Mouse (Mus musculus): ENCODE data around the gene Eef2kmt. TPM values are rescaled to one million over a fixed set of nuclear protein-coding genes. Genes with fewer than 3 reads are reported as not detected.

Eef2kmt gene
- polyA plus RNA-seq (2015; fragmentation: Nextera tagmentation; extraction: Ambion mirVana), result 26.6 and 27.1 TPM in 2 replicates

DNA sequence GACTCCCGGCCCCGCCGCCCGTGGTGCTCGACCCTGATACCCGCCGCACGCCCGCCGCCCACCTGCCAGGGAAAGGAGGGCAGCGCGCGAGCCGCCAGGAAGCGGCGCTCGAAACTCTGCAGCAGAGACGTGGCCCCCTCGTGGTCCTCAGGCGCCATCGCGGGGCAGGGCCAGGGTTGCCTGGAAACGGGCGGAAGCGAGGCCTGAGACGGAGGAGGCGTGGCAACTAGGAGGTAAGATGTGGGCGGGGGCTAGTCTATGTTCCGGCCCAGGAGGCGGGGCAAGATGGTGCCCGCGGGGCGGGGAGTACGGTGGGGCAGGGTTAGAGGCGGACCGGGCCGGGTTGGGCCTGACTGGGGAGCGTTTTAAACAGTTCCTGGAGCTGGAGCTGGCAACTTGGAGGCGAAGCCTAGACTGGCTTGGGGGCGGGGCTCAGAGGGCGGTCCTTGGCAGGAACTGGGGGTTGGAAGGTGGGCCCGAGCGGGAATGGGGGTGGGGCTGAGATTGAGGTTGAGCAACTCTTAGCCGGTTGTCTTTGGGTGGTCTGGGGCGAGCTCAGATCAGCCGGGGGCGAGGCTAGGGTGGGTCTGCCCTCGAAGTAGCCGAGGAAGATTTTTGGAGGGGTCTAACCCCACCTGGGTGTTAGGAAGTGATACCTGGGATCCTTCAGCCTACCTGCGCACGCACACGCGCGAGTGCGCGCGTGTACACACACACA, at the start of gene Eef2kmt:
Gene Eef2kmt (minus strand): TSS at position 205 of the 718 bp plus-strand sequence.

DNA sequence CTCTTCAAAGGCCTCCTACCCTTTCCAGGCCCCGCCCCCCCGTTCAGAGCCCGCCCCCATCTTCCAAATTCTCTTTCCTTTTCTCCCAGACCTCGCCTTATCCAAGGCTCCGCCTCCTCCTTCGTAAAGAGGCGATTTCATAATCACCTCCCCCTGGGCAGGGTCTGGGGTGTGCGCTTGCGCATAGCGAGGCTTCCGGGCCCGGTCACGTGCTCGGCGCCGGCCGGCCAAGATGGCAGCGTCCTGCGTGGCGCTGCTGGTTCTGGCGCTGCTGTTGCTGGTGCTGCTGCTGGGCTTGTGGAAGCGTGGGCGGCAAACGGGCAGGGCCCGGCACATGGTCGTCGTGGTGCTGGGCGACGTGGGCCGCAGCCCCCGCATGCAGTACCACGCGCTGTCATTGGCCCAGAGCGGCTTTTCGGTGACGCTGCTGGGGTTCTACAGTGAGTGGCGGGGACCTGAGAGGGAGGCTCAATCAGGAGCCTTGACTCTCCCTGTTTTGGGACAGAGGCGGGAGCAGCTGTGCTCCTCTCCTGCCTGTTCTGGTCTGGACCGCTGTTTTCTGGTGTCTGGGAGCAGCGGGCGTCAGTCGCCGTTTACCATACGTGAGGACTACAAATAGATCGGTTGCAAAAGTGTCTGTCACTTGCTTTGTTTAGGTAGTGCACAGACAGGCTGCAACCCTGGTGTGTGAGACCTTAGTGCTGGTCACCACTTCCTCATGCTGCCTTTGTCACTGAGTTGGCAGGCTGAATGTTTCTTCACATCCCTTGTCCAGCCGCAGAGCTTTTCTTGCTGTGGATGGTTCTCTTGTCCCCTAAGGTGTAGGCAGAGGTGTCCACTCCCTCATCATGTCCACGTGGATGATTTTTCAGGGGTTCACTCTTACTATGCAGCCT, 22.1 kb downstream of the Eef2kmt start, which contains the start of gene Alg1:
Gene Alg1 (plus strand): TSS at position 204 of the 896 bp plus-strand sequence.

DNA sequence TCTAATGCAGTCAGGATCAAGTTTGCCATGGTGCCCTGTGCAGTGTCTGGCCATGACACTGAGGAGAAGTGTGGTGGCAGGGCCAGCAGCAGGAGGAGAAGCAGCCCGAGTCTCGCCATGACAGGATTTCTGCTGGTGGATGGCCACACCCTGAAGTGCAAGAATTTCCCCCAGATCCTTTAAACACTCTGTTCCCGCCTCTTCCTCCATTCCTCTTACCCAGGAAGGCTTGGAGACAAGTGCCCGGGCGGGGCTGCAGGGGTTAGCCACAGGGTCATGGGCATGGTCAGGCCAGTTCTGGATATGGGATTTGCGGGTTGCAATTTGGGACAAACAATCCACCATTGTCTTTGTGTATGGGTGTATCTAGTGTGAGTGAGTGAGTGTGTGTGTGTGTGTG, 33.6 kb downstream of the Eef2kmt start, which contains the start of gene AU021092:
Gene AU021092 (minus strand): TSS at position 160 of the 400 bp plus-strand sequence.

DNA sequence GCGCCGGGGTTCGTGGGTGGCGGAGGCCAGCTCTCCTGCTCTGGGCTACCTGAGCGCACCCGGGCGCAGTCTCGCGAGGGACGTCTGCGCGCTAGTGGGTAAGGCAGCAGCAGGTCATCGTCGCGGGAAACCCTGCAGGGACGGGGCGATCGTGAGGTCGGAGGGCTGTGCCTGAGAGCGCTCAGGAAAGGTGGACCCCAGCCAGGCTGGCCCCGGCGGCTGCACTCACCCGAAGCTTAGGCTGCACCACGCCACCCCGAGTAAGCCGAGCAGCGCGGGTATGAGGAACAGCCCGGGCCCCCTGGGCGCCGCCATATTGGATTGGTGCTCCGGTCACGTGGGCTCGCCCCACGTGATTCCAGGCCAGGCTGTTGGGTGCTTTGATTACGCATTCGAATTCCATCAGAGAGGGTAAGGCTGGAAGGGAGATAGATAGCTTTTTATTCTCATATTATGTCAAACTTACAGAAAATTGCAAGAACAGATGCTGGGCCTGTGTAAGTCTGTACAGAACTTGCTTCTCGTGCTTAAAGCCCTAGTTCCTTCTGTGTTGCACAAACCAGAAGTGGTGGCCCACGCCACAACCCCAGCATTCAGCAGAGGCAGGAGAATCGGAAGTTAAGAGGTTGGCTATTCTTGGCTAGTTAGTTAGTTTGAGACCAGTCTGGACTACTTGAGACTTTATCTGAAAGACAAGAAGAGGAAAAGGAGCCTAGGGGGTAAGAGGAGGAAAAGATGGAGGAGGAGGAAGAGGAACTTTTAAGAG, 51.9 kb downstream of the Eef2kmt start, which contains the start of gene Nagpa:
Gene Nagpa (minus strand): TSS at position 345 of the 766 bp plus-strand sequence.

Small RNAs within 50 kb of the gene (microRNA-seq; reads per million reads assigned to microRNA genes)
- gene Gm23689, result 0 reads per million in 2 experiments
- gene Gm26095, result 0 reads per million in 2 experiments
- 0 reads per million in 2 experiments for gene Mir6364

Other genes with a start within 250 kb of the Eef2kmt start
- 1.2 and 1.6 TPM in 2 replicates for gene Smim22, start 248.7 kb downstream of the Eef2kmt start, polyA plus RNA-seq (2015; fragmentation: Nextera tagmentation; extraction: Ambion mirVana)
- 24.9 and 29.7 TPM in 2 replicates for gene Rogdi, start 242.4 kb downstream of the Eef2kmt start, polyA plus RNA-seq (2015; fragmentation: Nextera tagmentation; extraction: Ambion mirVana)
- 56.4 and 61.8 TPM in 2 replicates for gene Glyr1, start 206.1 kb downstream of the Eef2kmt start, polyA plus RNA-seq (2015; fragmentation: Nextera tagmentation; extraction: Ambion mirVana)
- 10.1 and 10.9 TPM in 2 replicates for gene Ubn1, start 205.9 kb downstream of the Eef2kmt start, polyA plus RNA-seq (2015; fragmentation: Nextera tagmentation; extraction: Ambion mirVana)
- gene Ppl, start 123.6 kb downstream of the Eef2kmt start, polyA plus RNA-seq (2015; fragmentation: Nextera tagmentation; extraction: Ambion mirVana), result 0.12 and 1.6 TPM in 2 replicates
- gene Sec14l5, start 108.9 kb downstream of the Eef2kmt start, polyA plus RNA-seq (2015; fragmentation: Nextera tagmentation; extraction: Ambion mirVana), result 0.82 and 0.95 TPM in 2 replicates
- 9.1 and 10.4 TPM in 2 replicates for gene Nagpa, start 52.0 kb downstream of the Eef2kmt start, polyA plus RNA-seq (2015; fragmentation: Nextera tagmentation; extraction: Ambion mirVana)
- gene AU021092, start 33.7 kb downstream of the Eef2kmt start, polyA plus RNA-seq (2015; fragmentation: Nextera tagmentation; extraction: Ambion mirVana), result 2.4 and 2.7 TPM in 2 replicates
- 19.3 and 19.6 TPM in 2 replicates for gene Alg1, start 22.4 kb downstream of the Eef2kmt start, polyA plus RNA-seq (2015; fragmentation: Nextera tagmentation; extraction: Ambion mirVana)